Mouse (Mus musculus) frontal cortex, adult 2 months (tissue): ENCODE measurements around the gene Map4. TPM values are rescaled to one million over a fixed set of nuclear protein-coding genes. Genes with fewer than 3 reads are reported as not detected.
"Not testable (repeated sequence)": the region's sequence is repeated elsewhere in the genome, so short reads cannot be mapped to it uniquely, and the experiment has no call there.

Experiments used
- DNase-seq, 2 experiments: peaks; one replicate each; pipeline ENCODE4 v3.0.0; 2022; ENCODE audit warnings: low spot score in 1 of 2; ENCODE audit errors: extremely low spot score in 1 of 2
- polyA plus RNA-seq: library from polyadenylated mRNA; depleted of rRNA; stranded (reverse); fragments of >200 nt; gene quantifications from 2 replicates; pipeline ENCODE4 v1.2.3, GENCODE M21; 2012

Gene Map4
- polyA plus RNA-seq, 1 experiment, result 313 TPM

- no peak for DNase-seq
These were observed 16.9 kb upstream of the Map4 start for GRCm38 (mm10) chr9:109914269-109914926.

- DNase-seq, result no peak
These were observed 13.3 kb upstream of the Map4 start for GRCm38 (mm10) chr9:109917931-109918330.

GRCm38 (mm10) chr9:109929131-109929530 lies 2.1 kb upstream of the Map4 start:
- no peak for DNase-seq

- DNase-seq, result no peak
These were observed 1.2 kb upstream of the Map4 start for GRCm38 (mm10) chr9:109930063-109930462.

- no peak for DNase-seq
These were observed 508 bp upstream of the Map4 start for GRCm38 (mm10) chr9:109930752-109931151.

GRCm38 (mm10) chr9:109932361-109932755 lies 1.1 kb downstream of the Map4 start:
- no peak for DNase-seq

- DNase-seq, result peak; percentile 16 to 55
These were observed 1.6 kb downstream of the Map4 start for GRCm38 (mm10) chr9:109932756-109933375.

GRCm38 (mm10) chr9:109939401-109939800 lies 8.1 kb downstream of the Map4 start:
- DNase-seq, result no peak

- DNase-seq, result no peak
These were observed 11.5 kb downstream of the Map4 start for GRCm38 (mm10) chr9:109942796-109943195.

- DNase-seq, result no peak
These were observed 13.5 kb downstream of the Map4 start for GRCm38 (mm10) chr9:109944712-109945111.

GRCm38 (mm10) chr9:109948546-109948945 lies 17.3 kb downstream of the Map4 start:
- DNase-seq, result no peak

- no peak for DNase-seq
These were observed 18.5 kb downstream of the Map4 start for GRCm38 (mm10) chr9:109949801-109950200.

GRCm38 (mm10) chr9:109953538-109953937 lies 22.3 kb downstream of the Map4 start:
- DNase-seq, result no peak

GRCm38 (mm10) chr9:109954631-109955030 lies 23.4 kb downstream of the Map4 start:
- DNase-seq, result no peak

- no peak for DNase-seq
These were observed 28.3 kb downstream of the Map4 start for GRCm38 (mm10) chr9:109959456-109960150.

- DNase-seq, result no peak
These were observed 29.3 kb downstream of the Map4 start for GRCm38 (mm10) chr9:109960593-109960992.

- DNase-seq, result no peak
These were observed 33.5 kb downstream of the Map4 start for GRCm38 (mm10) chr9:109964761-109965160.

- peak; percentile 18 to 55 for DNase-seq
These were observed 37.3 kb downstream of the Map4 start for GRCm38 (mm10) chr9:109968351-109969116.

GRCm38 (mm10) chr9:109969181-109969580 lies 37.9 kb downstream of the Map4 start:
- DNase-seq, result no peak

- DNase-seq, result no peak
These were observed 38.6 kb downstream of the Map4 start for GRCm38 (mm10) chr9:109969792-109970336.

- not testable (repeated sequence) for DNase-seq
These were observed 40.5 kb downstream of the Map4 start for GRCm38 (mm10) chr9:109971711-109972110.
